Mouse (Mus musculus) limb, embryonic 15.5 days (tissue): ENCODE results near the gene Mthfsd. TPM values are rescaled to one million over a fixed set of nuclear protein-coding genes. Genes with fewer than 3 reads are reported as not detected.

ENCODE experiments used
- ATAC-seq: fragments of 200-750 bp; cut with Nextera tagmentation; 2 replicates; pipeline ENCODE4 v1.8.0; 2017; ENCODE audit warnings: low read depth, moderate TSS enrichment; ENCODE audit not compliant: insufficient number of reproducible peaks, low FRiP score, low TSS enrichment
- H3K27ac ChIP-seq: fragments of 300-500 bp; sonication (generic); 2 replicates; pipeline ENCODE4 v1.5.1; 2015; ENCODE audit warnings: moderate library complexity, mild to moderate bottlenecking, inconsistent platforms
- H3K27me3 ChIP-seq: fragments of 300-500 bp; sonication (generic); 2 replicates; pipeline ENCODE4 v1.6.1; 2015; ENCODE audit warnings: inconsistent platforms
- H3K36me3 ChIP-seq: fragments of 300-500 bp; sonication (generic); 2 replicates; pipeline ENCODE4 v1.6.1; 2015; ENCODE audit warnings: inconsistent platforms
- H3K4me1 ChIP-seq: fragments of 300-500 bp; sonication (generic); 2 replicates; pipeline ENCODE4 v1.6.1; 2015; ENCODE audit warnings: inconsistent platforms
- H3K4me2 ChIP-seq: fragments of 300-500 bp; sonication (generic); 2 replicates; pipeline ENCODE4 v1.6.1; 2015; ENCODE audit warnings: mild to moderate bottlenecking, inconsistent platforms
- H3K4me3 ChIP-seq: fragments of 300-500 bp; sonication (generic); 2 replicates; pipeline ENCODE4 v1.5.1; 2015; ENCODE audit warnings: mild to moderate bottlenecking, inconsistent platforms
- H3K9ac ChIP-seq: fragments of 300-500 bp; sonication (generic); 2 replicates; pipeline ENCODE4 v1.6.1; 2015; ENCODE audit warnings: inconsistent platforms
- H3K9me3 ChIP-seq: fragments of 300-500 bp; sonication (generic); 2 replicates; pipeline ENCODE4 v1.6.1; 2016; ENCODE audit warnings: inconsistent platforms
- WGBS: fragments of 180-500 bp; shearing (Covaris S2); methylation state at CpG from one replicate; pipeline ENCODE4 v1.1.7; 2015; 5-methylcytosine and 5-hydroxymethylcytosine counted together
- polyA plus RNA-seq: library from polyadenylated mRNA; unstranded; fragments of >200 nt; fragmentation: Nextera tagmentation; extraction: Ambion mirVana; gene quantifications from 2 replicates; pipeline ENCODE4 v1.2.1, GENCODE M21; 2015

Gene Mthfsd
- polyA plus RNA-seq, 1 experiment from 2014 or later = 62.0 TPM

DNA sequence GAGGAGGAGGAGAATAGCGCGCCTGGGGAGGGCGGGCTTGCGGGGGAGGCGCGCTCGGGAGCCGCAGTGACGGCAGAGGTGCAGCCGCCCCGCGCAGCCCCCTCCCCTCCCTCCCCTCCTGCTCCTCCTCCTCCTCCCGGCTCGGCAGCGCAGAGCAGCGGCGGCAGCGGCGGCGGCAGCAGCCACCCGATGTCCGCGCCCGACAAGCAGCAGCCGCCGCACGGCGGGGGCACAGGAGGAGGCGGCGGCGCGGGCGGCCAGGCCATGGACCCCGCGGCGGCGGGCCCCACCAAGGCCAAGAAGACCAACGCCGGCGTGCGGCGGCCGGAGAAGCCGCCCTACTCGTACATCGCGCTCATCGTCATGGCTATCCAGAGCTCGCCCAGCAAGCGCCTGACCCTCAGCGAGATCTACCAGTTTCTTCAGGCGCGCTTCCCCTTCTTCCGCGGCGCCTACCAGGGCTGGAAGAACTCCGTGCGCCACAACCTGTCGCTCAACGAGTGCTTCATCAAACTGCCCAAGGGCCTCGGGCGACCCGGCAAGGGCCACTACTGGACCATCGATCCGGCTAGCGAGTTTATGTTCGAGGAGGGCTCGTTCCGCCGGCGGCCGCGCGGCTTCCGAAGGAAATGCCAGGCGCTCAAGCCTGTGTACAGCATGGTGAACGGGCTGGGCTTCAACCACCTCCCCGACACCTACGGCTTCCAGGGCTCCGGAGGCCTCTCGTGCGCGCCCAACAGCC is 23.8 kb downstream of the Mthfsd start, which contains the start of gene Foxf1:
Gene Foxf1 (plus strand): TSS at position 177 of the 742 bp plus-strand sequence.
- under 1% methylated on average over 55 of the region's 83 CpGs for WGBS

GRCm38 (mm10) chr8:121083936-121084209 is 24.3 kb downstream of the Mthfsd start:
- Histone ChIP-seq H3K27me3 (peaks cover 99% of the 10 kb centered on the region), H3K27ac (no peak overlapping the region), H3K9me3 (no peaks in the 10 kb centered on the region), H3K9ac (0 out of 2 replicates have a peak overlapping the region, but pooled peaks have one; percentile 7), H3K4me1 (peaks cover 36% of the 10 kb centered on the region), H3K4me2 (peak overlapping the region; percentile 99), H3K36me3 (no peaks in the 10 kb centered on the region), H3K4me3 (peak overlapping the region; percentile 57)
- ATAC-seq = no peak
- WGBS = 0% methylated on average over 19 of the region's 27 CpGs

More for the DNA sequence above, 23.8 kb downstream of the Mthfsd start, which contains the start of gene Foxf1:
- no peak for ATAC-seq
- Histone ChIP-seq H3K27me3 (peaks cover 99% of the 10 kb centered on the region), H3K36me3 (no peaks in the 10 kb centered on the region), H3K27ac (no peak within 1 kb of the TSS), H3K4me3 (peak within 1 kb of the TSS; percentile 57), H3K4me1 (peaks cover 40% of the 10 kb centered on the region), H3K4me2 (peak within 1 kb of the TSS; percentile 99), H3K9ac (0 out of 2 replicates have a peak within 1 kb of the TSS, but pooled peaks have one; percentile 7), H3K9me3 (no peaks in the 10 kb centered on the region)

DNA sequence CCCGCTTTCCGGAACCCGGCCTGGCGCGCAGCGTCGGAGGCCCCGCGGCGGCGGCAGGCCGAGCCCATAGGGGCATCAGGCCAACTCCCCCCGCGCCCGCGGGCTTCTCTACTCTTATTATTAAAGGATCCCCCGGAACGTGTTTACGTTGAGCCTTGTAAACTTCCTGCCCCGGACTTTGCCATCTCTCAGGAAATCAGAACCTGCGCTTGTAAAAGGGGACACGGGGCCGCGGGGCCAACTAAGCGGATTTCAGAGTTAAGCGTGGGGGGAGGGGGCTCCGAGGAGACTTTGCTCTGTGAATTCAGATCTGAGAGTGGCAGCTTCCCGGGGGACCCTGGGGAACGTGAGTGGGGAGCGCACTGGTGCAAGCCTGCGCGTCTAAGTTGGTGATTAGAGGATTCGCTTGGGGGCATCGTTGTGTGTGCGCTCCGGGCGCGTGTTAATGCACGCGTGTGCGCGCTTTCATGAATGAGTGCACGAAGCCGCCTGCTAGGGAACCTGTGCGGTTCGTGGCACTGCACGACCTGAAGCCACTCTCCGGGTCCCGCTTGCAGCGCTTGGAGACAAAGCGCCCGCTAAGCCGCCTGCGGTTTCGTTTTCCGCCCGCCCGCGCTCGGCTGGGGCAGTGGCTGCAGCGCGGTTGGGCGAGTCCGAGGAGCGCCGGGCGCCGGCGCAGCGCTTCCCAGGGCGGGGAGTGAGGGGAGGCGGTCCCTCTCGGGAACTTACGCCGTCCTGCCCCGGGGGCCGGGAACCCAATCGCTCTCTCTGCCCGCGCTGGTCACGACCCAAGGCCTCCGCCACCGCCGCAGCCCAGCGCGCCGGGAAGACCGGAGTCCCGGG is 24.9 kb downstream of the Mthfsd start:
- no peak overlapping the region for H3K27ac ChIP-seq
- 0 out of 2 replicates have a peak overlapping the region, but pooled peaks have one; percentile 7 for H3K9ac ChIP-seq
- H3K4me1 ChIP-seq = peaks cover 36% of the 10 kb centered on the region
- ATAC-seq = no peak
- peaks cover 99% of the 10 kb centered on the region for H3K27me3 ChIP-seq
- peak overlapping the region; percentile 99 for H3K4me2 ChIP-seq
- peak overlapping the region; percentile 57 for H3K4me3 ChIP-seq
- under 1% methylated on average over 89 of the region's 89 CpGs for WGBS
- H3K36me3 ChIP-seq = no peaks in the 10 kb centered on the region
- no peaks in the 10 kb centered on the region for H3K9me3 ChIP-seq

GRCm38 (mm10) chr8:121082218-121083092 is 25.7 kb downstream of the Mthfsd start:
- 3% methylated on average over 57 of the region's 57 CpGs for WGBS
- H3K4me3 ChIP-seq = peak overlapping the region; percentile 57
- no peak overlapping the region for H3K27ac ChIP-seq
- ATAC-seq = no peak
- no peaks in the 10 kb centered on the region for H3K36me3 ChIP-seq
- H3K9me3 ChIP-seq = no peaks in the 10 kb centered on the region
- peaks cover 99% of the 10 kb centered on the region for H3K27me3 ChIP-seq
- no peak overlapping the region for H3K9ac ChIP-seq
- peak overlapping the region; percentile 99 for H3K4me2 ChIP-seq
- peaks cover 36% of the 10 kb centered on the region for H3K4me1 ChIP-seq

- peaks cover 36% of the 10 kb centered on the region for H3K4me1 ChIP-seq
- no peak overlapping the region for H3K4me3 ChIP-seq
- H3K36me3 ChIP-seq = no peaks in the 10 kb centered on the region
- 5% methylated on average over 7 of the region's 7 CpGs for WGBS
- H3K9me3 ChIP-seq = no peaks in the 10 kb centered on the region
- H3K27me3 ChIP-seq = peaks cover 99% of the 10 kb centered on the region
- no peak overlapping the region for H3K9ac ChIP-seq
- no peak overlapping the region for H3K27ac ChIP-seq
- no peak overlapping the region for H3K4me2 ChIP-seq
- ATAC-seq = no peak
These were observed 26.8 kb downstream of the Mthfsd start for GRCm38 (mm10) chr8:121081398-121081797.

DNA sequence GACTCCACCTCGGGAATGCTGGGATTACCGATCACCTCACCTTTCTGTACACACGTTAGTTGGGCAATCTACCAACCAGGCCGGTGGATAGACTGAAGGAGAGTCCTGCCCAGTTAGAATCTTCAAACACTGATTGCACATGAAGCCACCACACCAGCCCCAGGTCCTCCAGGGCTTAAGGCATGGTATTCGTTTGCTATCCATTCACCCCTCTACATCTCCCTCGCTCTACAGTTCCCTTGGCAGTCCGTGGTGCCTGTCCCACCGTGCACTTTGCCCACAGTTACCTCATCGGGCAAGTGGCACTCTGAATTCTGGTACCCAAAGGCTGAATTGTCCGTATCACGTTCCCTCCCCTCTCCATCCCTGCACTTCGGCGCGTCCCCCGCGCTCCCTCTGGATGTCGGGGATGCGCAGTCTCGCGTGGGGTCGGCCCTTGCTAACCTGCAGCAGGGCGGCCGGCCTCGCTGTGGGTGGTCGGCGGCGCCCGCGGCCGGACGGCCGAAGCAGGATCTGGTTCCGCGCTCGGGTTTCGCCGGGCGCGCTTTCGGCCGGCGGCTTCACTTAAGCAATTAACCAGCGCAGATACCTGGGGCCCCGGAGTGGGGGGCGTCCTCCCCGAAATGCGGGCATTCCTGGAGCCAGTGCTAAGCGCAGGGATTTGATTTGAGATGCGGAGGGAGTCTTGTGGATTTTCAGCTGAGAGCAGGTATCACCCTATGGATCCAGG is 27.7 kb downstream of the Mthfsd start:
- WGBS = under 1% methylated on average over 49 of the region's 49 CpGs
- Histone ChIP-seq H3K9ac (no peak overlapping the region), H3K27ac (no peak overlapping the region), H3K27me3 (peaks cover 99% of the 10 kb centered on the region), H3K36me3 (no peaks in the 10 kb centered on the region), H3K9me3 (no peaks in the 10 kb centered on the region), H3K4me1 (peaks cover 36% of the 10 kb centered on the region), H3K4me3 (no peak overlapping the region; the same call in 1 of the 2 replicates), H3K4me2 (no peak overlapping the region)
- no peak for ATAC-seq

DNA sequence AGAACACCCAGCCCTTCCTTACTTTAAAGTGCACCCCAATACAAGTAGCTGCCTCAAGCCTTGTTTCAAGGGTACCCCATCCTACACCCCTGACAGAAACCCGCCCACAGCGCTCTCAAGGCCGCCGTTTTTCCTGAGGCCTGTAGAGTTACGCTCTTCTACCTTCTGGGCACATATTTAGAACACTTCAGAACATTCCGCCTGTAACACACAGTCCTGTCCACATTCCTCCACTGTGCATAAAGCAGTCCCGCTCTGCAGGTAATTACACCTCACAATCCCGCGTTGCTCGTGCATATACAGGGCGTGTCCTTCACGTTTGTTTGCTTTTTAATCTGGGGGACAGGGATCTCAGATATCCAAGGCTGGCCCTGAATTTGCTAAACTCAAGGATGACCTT is 28.2 kb downstream of the Mthfsd start:
- Histone ChIP-seq H3K4me3 (no peak overlapping the region), H3K27ac (no peak overlapping the region), H3K4me2 (no peak overlapping the region), H3K4me1 (peaks cover 33% of the 10 kb centered on the region), H3K36me3 (no peaks in the 10 kb centered on the region), H3K9ac (no peak overlapping the region), H3K9me3 (no peaks in the 10 kb centered on the region), H3K27me3 (peaks cover 99% of the 10 kb centered on the region)
- 5% methylated on average over 12 of the region's 12 CpGs for WGBS
- no peak for ATAC-seq

DNA sequence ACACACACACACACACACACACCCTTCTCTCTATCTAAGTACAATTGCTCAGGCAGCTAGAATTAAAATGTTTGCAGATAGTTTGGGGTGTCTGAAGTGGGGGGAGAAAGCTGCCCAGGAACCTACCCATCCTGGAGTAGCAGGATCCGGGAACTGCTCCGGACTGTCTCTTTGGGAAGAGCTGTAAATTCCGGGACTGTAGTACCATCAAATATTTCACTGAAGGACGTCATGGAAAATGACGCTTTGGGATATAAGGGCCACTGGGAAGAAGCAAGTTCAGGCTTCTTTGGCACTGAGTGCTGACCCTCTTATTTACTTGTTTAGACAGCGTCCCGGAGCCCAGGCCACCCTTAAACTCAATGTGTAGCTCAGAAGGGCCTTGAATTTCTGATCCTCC is 29.0 kb downstream of the Mthfsd start:
- no peaks in the 10 kb centered on the region for H3K36me3 ChIP-seq
- WGBS = 3% methylated on average over 7 of the region's 7 CpGs

GRCm38 (mm10) chr8:121078721-121079120 is 29.5 kb downstream of the Mthfsd start:
- peaks cover 99% of the 10 kb centered on the region for H3K27me3 ChIP-seq
- H3K27ac ChIP-seq = no peak overlapping the region
- H3K4me2 ChIP-seq = no peak overlapping the region
- no peaks in the 10 kb centered on the region for H3K36me3 ChIP-seq
- no peak overlapping the region for H3K9ac ChIP-seq
- 7% methylated on average over 14 of the region's 14 CpGs for WGBS
- no peak for ATAC-seq
- H3K4me3 ChIP-seq = no peak overlapping the region
- H3K4me1 ChIP-seq = peaks cover 24% of the 10 kb centered on the region
- no peaks in the 10 kb centered on the region for H3K9me3 ChIP-seq

More for the DNA sequence above, 29.0 kb downstream of the Mthfsd start:
- H3K27ac ChIP-seq = no peak overlapping the region
- ATAC-seq = no peak
- no peak overlapping the region for H3K4me3 ChIP-seq
- no peaks in the 10 kb centered on the region for H3K9me3 ChIP-seq
- peaks cover 99% of the 10 kb centered on the region for H3K27me3 ChIP-seq
- H3K4me2 ChIP-seq = no peak overlapping the region
- no peak overlapping the region for H3K9ac ChIP-seq
- H3K4me1 ChIP-seq = peaks cover 26% of the 10 kb centered on the region

- Histone ChIP-seq H3K9me3 (no peaks in the 10 kb centered on the region), H3K27me3 (peaks cover 98% of the 10 kb centered on the region), H3K4me1 (peaks cover 18% of the 10 kb centered on the region), H3K9ac (no peak overlapping the region), H3K36me3 (no peaks in the 10 kb centered on the region), H3K27ac (no peak overlapping the region), H3K4me2 (no peak overlapping the region), H3K4me3 (no peak overlapping the region)
- WGBS = 18% methylated on average over 7 of the region's 7 CpGs
- ATAC-seq = no peak
These were observed 31.6 kb downstream of the Mthfsd start for GRCm38 (mm10) chr8:121076555-121076954.

- Histone ChIP-seq H3K27ac (no peak overlapping the region), H3K4me3 (no peak overlapping the region), H3K9ac (no peak overlapping the region), H3K27me3 (peaks cover 98% of the 10 kb centered on the region), H3K4me1 (peaks cover 18% of the 10 kb centered on the region), H3K9me3 (no peaks in the 10 kb centered on the region), H3K36me3 (no peaks in the 10 kb centered on the region), H3K4me2 (no peak overlapping the region)
- no peak for ATAC-seq
- WGBS = 4% methylated on average over 13 of the region's 13 CpGs
These were observed 32.3 kb downstream of the Mthfsd start for GRCm38 (mm10) chr8:121075936-121076335.
